Mouse (Mus musculus) heart, embryonic 15.5 days (tissue): ENCODE data around the gene Zfp189. TPM values are rescaled to one million over a fixed set of nuclear protein-coding genes. Genes with fewer than 3 reads are reported as not detected.
"Not testable (repeated sequence)": the region's sequence is repeated elsewhere in the genome, so short reads cannot be mapped to it uniquely, and the experiment has no call there.

Experiments used
- ATAC-seq: fragments of 200-750 bp; cut with Nextera tagmentation; replicated peaks from 2 replicates; pipeline ENCODE4 v1.8.0; 2017; ENCODE audit warnings: low read depth, moderate TSS enrichment; ENCODE audit not compliant: insufficient number of reproducible peaks, insufficient read depth, low FRiP score
- H3K27ac ChIP-seq: fragments of 300-500 bp; sonication (generic); 2 replicates; pipeline ENCODE4 v1.5.1; 2015; ENCODE audit warnings: mild to moderate bottlenecking, inconsistent platforms
- H3K27me3 ChIP-seq: fragments of 300-500 bp; sonication (generic); 2 replicates; pipeline ENCODE4 v1.6.1; 2015; ENCODE audit warnings: inconsistent platforms
- H3K36me3 ChIP-seq: fragments of 300-500 bp; sonication (generic); 2 replicates; pipeline ENCODE4 v1.6.1; 2015; ENCODE audit warnings: mild to moderate bottlenecking, inconsistent platforms
- H3K4me1 ChIP-seq: fragments of 300-500 bp; sonication (generic); replicated peaks from 2 replicates; pipeline ENCODE4 v1.6.1; 2015; ENCODE audit warnings: inconsistent platforms
- H3K4me2 ChIP-seq: fragments of 300-500 bp; sonication (generic); 2 replicates; pipeline ENCODE4 v1.6.1; 2015; ENCODE audit warnings: inconsistent platforms, mild to moderate bottlenecking, moderate library complexity
- H3K4me3 ChIP-seq: fragments of 300-500 bp; sonication (generic); 2 replicates; pipeline ENCODE4 v1.5.1; 2015; ENCODE audit warnings: mild to moderate bottlenecking, inconsistent platforms
- H3K9ac ChIP-seq: fragments of 300-500 bp; sonication (generic); 2 replicates; pipeline ENCODE4 v1.6.1; 2015; ENCODE audit warnings: mild to moderate bottlenecking, inconsistent platforms
- H3K9me3 ChIP-seq: fragments of 300-500 bp; sonication (generic); replicated peaks from 2 replicates; pipeline ENCODE4 v1.6.1; 2016; ENCODE audit warnings: inconsistent platforms
- WGBS: fragments of 180-500 bp; shearing (Covaris S2); methylation state at CpG from one replicate; pipeline ENCODE4 v1.1.7; 2015; ENCODE audit warnings: mixed read lengths; 5-methylcytosine and 5-hydroxymethylcytosine counted together
- polyA plus RNA-seq: library from polyadenylated mRNA; unstranded; fragments of >200 nt; fragmentation: Nextera tagmentation; extraction: Ambion mirVana; gene quantifications from 2 replicates; pipeline ENCODE4 v1.2.1, GENCODE M21; 2015

Zfp189 gene
- polyA plus RNA-seq = 5.6 and 7.2 TPM in 2 replicates

DNA sequence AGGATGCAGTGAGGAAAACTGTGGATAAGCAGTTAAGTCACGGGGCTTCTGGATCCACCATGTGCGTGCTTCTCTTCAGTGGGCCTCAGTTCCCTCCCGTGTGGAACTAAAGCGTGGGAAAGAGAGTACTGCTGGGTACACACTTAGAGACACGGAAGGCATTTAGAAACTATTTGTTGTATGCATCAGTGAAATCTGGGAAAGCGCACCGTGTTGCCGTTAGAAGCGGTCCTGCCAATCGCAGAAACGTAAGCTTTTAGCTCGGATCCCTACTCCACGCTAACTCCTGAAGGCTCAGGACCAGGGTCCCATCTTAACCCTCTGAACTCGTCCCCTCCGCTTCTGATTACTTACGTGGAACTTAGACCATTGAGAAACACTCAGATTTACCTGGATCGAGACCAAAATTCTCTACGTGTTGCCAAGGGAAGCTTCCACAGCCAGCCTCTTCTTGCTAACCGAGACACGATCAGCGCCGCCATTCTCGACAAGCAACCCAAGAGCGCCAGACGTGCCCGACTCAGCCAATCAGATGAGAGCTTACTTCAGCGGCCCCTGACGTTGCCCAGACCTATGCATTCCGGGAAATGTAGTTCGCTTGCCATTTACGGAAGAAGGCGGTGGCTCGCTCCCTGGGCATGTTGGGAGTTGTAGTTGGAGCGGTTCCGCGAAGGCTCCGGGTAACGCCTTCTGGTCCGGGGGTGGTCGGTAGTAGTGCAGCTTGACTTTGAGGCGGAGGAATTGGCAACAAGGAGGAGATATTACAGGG lies at the start of gene Zfp189, which contains the start of gene Mrpl50:
Gene Zfp189 (plus strand): TSS at position 605 of the 769 bp plus-strand sequence.
Gene Mrpl50 (minus strand): TSS at position 522 of the 769 bp plus-strand sequence.
- Histone ChIP-seq H3K36me3 (peaks cover 13% of the 10 kb centered on the region; the same call in 1 of the 2 replicates), H3K4me2 (peak within 1 kb of the TSS; percentile 72), H3K9me3 (no peaks in the 10 kb centered on the region), H3K4me3 (peak within 1 kb of the TSS; percentile 72), H3K27me3 (no peaks in the 10 kb centered on the region), H3K27ac (peak within 1 kb of the TSS; percentile 74), H3K4me1 (peaks cover 17% of the 10 kb centered on the region), H3K9ac (peak within 1 kb of the TSS; percentile 77)
- peak; percentile 99 for ATAC-seq
- WGBS = under 1% methylated on average over 41 of the region's 41 CpGs

DNA sequence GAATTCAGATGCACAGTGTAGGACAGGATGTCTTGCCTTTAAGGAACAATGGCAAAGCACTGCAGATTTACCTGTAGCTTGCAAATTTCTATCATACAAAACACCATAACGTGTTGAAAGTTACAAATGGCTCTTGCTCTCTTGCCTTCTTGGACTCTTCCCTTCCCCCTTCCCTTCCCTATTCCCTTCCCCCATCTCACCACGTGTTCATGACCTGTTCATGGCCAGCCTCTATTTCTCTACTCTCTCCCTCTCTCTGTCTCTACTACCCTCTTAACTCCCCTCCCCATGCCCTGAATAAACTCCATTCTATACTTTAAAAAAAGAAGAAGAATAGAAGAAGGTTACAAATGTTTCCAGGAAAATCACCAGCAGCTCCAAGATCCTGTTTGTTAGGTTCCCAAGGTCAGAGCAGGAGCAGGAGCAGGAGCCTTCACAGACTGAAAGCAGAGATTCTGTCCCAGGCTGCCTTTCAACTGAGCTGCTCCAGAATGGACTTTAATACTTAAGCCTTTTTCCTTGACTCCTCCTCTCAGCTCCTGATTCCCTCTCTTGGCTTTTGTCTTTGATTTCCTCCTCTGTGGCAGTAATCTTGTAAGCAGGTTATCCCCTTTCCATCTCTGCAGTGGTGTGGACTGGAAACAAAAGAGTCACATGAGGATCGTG lies 47.4 kb upstream of the Zfp189 start, which contains the start of gene Acnat1:
Gene Acnat1 (minus strand): TSS at position 478 of the 666 bp plus-strand sequence.
- no peak within 1 kb of the TSS for H3K4me2 ChIP-seq
- no peaks in the 10 kb centered on the region for H3K36me3 ChIP-seq
- H3K4me1 ChIP-seq = peaks cover 6% of the 10 kb centered on the region; the same call in 1 of the 2 replicates
- ATAC-seq = no peak
- no peak within 1 kb of the TSS for H3K27ac ChIP-seq
- H3K9me3 ChIP-seq = no peaks in the 10 kb centered on the region
- no peak within 1 kb of the TSS for H3K4me3 ChIP-seq
- H3K27me3 ChIP-seq = no peaks in the 10 kb centered on the region
- H3K9ac ChIP-seq = no peak within 1 kb of the TSS
- WGBS = 50% methylated on average over 3 of the region's 3 CpGs

DNA sequence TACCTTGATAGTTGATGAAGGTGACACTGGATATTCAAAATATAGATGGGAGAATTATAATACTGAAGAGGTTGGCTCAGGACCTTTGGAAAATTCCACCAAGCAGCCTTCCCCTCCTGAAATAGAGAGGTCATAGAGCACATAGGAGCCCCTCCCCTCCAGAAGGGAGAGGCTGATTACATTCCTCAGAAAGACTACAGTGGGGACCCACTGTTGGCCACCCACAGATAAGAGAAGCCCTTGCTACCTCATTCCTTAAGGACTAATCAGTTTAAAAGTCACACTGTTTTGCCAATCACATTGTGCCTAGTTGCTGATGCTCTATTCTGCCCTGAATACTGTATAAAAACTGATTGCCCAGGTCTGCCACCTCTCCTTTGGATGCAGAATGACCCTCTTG lies 46.4 kb upstream of the Zfp189 start:
- H3K27ac ChIP-seq = no peak overlapping the region
- H3K36me3 ChIP-seq = no peaks in the 10 kb centered on the region
- H3K27me3 ChIP-seq = no peaks in the 10 kb centered on the region
- no peaks in the 10 kb centered on the region for H3K9me3 ChIP-seq
- no peak overlapping the region for H3K9ac ChIP-seq
- no peak overlapping the region for H3K4me3 ChIP-seq
- ATAC-seq = no peak
- H3K4me2 ChIP-seq = no peak overlapping the region
- H3K4me1 ChIP-seq = peaks cover 7% of the 10 kb centered on the region; the same call in 1 of the 2 replicates

DNA sequence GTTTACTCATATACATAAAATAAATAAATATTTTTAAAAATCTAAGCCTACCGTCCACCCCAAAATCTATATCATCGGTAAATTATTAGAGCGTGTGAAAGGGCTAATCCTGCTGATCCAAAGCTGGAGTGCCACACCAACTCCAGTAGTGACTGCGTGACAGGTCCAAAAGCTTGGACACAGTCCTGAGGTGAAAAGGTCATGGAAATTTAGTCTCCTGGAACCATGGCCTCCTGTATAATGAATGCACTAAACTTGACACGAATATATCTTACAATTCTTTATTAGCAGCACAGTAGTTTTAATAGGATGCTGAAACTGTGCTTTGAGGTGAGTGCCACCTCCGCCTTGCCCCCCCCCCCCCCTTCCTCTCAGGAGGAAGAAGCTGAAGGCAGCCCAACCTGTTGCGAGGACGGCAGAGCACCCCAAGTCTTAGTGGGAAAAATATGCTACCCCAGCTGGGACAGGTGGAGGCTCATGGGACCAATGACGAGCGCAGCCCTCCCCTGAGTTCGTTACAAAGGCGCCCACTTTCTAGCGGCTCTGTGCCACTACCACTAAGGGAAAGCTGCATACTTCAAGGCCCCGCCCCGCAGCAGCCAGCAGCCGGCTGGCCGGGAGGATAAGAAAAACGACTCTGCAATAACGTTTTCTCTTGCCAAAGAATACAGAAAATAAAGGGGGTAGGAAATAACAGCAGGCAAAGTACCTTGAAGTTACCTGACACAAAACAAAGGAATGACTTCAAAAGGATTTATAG lies 42.7 kb upstream of the Zfp189 start:
- H3K9me3 ChIP-seq = no peaks in the 10 kb centered on the region
- peak overlapping the region; percentile 39 for H3K4me3 ChIP-seq
- no peaks in the 10 kb centered on the region for H3K36me3 ChIP-seq
- H3K9ac ChIP-seq = no peak overlapping the region
- no peak overlapping the region for H3K27ac ChIP-seq
- no peaks in the 10 kb centered on the region for H3K27me3 ChIP-seq
- H3K4me2 ChIP-seq = peak overlapping the region; percentile 58
- WGBS = 18% methylated on average over 19 of the region's 19 CpGs
- ATAC-seq = no peak
- peaks cover 9% of the 10 kb centered on the region; the same call in 1 of the 2 replicates for H3K4me1 ChIP-seq

DNA sequence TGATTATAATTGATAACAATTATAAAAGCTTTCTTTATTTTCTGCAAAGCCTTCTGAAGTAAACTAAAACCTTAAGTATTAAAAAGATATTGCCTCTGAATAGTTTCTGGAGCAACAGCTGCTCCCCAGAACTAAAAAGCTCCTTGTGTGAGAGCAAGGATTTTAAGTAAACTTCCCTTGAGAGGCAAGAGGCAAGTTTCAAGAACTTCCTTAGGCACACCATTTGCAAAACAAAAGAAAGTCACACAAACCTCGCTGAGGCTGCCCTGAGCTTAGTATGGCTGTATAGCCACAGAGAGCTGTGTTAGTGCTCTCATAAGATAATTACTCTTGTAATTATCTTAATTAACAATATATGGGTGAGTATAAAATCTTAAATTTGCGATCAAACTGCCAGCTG lies 41.9 kb upstream of the Zfp189 start:
- H3K4me3 ChIP-seq, H3K27ac ChIP-seq, H3K4me1 ChIP-seq, ATAC-seq, H3K27me3 ChIP-seq, H3K9me3 ChIP-seq, H3K9ac ChIP-seq, H3K36me3 ChIP-seq: not testable (repeated sequence)
- 49% methylated on average over 2 of the region's 2 CpGs for WGBS
- H3K4me2 ChIP-seq = peak overlapping the region; percentile 58; the same call in 1 of the 2 replicates

DNA sequence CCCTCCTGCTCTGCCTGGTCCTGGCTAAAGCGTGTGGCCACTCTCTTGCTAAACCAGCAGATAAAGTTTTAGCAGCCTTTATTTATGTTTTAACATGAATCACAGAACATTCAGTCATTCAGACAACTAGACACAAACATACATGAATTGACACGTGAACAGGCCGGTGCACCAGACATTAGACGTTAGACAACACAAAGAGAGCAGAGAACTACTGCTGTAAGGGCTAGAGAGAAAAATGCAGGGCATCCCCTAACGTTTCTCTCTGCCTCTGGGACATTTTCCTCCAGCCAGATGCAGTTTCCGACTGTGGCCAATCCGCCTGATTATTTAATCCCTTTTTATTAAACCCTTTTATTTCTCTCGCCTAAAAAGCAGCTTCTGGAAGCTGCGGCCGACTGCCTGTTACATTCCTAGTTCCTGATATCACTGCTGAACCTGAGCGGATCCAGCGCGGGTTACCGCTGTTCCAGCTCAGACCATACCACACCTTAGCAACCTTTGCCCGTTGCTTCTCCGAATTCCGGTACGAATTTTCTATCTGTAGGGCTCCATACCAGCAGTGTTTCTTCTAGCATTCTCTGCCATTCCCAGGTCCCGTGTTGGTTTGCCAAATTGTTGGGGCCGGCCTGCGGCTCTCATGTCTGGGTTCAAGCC lies 40.7 kb upstream of the Zfp189 start:
- 19% methylated on average over 21 of the region's 21 CpGs for WGBS
- H3K9ac ChIP-seq = no peak overlapping the region
- ATAC-seq = no peak
- H3K4me3 ChIP-seq = peak overlapping the region; percentile 22
- H3K4me2 ChIP-seq = peak overlapping the region; percentile 43
- H3K4me1 ChIP-seq = peaks cover 9% of the 10 kb centered on the region; the same call in 1 of the 2 replicates
- H3K27me3 ChIP-seq = no peaks in the 10 kb centered on the region
- no peaks in the 10 kb centered on the region for H3K36me3 ChIP-seq
- no peak overlapping the region for H3K27ac ChIP-seq
- no peaks in the 10 kb centered on the region for H3K9me3 ChIP-seq

DNA sequence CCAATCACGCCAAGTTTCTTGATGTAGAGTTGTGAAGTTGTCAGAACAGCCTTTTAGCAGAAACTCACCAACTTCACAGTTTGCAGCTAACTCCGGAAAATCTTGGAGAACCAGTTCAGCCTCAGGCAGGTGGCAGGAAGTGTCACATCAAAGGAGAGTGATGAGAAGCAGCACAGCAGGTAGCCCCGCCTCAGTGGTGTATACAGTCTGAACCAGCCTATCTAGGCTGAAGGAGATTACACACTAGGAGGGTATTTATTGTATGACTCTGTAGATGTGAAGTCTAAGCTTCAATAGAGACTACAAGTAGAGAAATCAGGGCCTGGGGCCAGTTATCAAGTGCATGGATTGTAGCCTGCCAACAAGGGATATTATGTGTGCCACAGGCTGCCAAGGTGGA lies 40.1 kb upstream of the Zfp189 start:
- Histone ChIP-seq H3K27me3 (no peaks in the 10 kb centered on the region), H3K9me3 (no peaks in the 10 kb centered on the region), H3K36me3 (no peaks in the 10 kb centered on the region), H3K9ac (no peak overlapping the region), H3K4me2 (no peak overlapping the region; the same call in 1 of the 2 replicates), H3K4me1 (peaks cover 9% of the 10 kb centered on the region; the same call in 1 of the 2 replicates), H3K4me3 (no peak overlapping the region), H3K27ac (no peak overlapping the region)
- no peak for ATAC-seq
- 62% methylated on average over 3 of the region's 3 CpGs for WGBS

DNA sequence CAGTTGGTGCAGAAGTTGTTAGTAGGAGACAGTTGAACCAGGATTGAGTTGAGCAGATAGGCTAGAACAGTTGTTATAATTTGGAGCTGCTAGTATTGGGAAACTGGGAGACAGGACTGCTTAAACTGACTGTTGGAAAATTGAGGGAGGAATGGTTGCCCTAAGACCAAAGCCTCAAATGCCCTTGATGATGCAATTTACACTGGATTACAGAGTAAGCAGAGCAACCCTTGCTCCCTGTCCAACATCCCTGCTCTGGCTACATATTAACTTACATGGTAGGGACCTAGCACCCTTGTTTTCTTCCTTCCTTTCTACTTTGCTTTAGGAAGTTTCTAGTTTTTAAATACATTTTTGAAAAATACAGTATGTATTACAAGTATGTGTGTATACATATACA lies 35.5 kb upstream of the Zfp189 start:
- Histone ChIP-seq H3K4me3 (no peak overlapping the region), H3K9me3 (no peaks in the 10 kb centered on the region), H3K9ac (no peak overlapping the region), H3K27ac (no peak overlapping the region), H3K36me3 (no peaks in the 10 kb centered on the region), H3K4me2 (no peak overlapping the region), H3K27me3 (no peaks in the 10 kb centered on the region), H3K4me1 (0 out of 2 replicates have a peak, but pooled peaks cover 1% of the 10 kb centered on the region)
- no peak for ATAC-seq

DNA sequence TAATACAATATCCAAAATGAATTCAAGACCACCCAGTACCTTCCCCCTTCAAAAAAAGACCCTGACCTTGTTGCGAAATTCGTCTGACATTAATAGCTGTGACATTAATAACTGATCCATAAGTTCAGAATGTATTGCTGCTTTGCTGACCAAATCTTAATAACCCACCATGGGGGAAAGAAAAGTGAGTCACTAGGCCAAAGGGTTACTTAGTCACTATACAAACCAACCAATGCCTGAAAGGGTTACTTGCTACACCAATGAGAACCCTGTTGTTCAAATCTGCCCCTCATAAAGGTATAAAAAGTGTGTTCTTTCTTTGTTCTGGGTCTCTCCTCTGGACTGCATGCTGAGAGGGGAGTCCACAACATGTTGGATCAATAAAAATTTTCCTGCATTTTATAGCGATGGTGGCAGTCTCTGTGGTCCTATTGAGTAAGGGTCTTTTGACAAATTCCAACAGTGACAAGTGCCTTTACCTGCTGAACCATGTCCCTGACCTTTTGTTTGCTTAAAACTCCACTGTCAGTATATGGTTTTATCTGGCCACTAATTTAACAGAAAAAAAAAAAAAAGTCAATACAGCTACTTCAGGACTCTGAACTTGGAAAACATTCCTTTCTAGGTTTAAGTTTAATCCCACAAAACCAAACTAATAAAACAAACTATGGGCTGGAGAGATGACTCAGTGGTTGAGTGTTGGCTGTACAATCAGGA lies 34.9 kb upstream of the Zfp189 start:
- not testable (repeated sequence) for H3K4me1 ChIP-seq, H3K4me2 ChIP-seq, H3K27me3 ChIP-seq, ATAC-seq, H3K9ac ChIP-seq, H3K9me3 ChIP-seq, H3K27ac ChIP-seq, H3K4me3 ChIP-seq, H3K36me3 ChIP-seq
- WGBS = 72% methylated on average over 3 of the region's 3 CpGs

DNA sequence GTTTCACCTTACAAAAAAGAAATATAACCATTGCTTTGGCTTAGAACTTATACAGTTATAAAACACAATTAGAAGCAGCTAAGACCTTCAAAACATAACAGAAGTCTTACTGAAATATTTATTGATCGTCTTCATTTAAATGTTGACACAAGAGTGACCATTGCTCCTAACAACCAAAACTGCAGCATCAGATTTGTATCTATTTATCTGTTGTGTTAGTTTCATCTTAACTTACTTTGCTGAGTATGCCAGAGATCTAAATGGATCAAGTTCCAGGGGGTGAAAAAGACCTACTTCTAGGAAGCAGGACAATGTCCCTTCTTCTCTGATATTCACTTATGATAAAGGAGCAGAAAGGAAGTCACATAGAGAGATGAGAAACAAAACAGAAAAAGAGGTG lies 17.4 kb upstream of the Zfp189 start:
- no peaks in the 10 kb centered on the region for H3K36me3 ChIP-seq
- no peaks in the 10 kb centered on the region for H3K4me1 ChIP-seq
- H3K9ac ChIP-seq = no peak overlapping the region
- H3K4me2 ChIP-seq = no peak overlapping the region
- H3K27ac ChIP-seq = no peak overlapping the region
- H3K9me3 ChIP-seq = no peaks in the 10 kb centered on the region
- no peak for ATAC-seq
- H3K27me3 ChIP-seq = no peaks in the 10 kb centered on the region
- no peak overlapping the region for H3K4me3 ChIP-seq
- WGBS = 76% methylated on average over 1 of the region's 1 CpGs
